Mouse (Mus musculus) embryonic facial prominence, embryonic 11.5 days (tissue): ENCODE data around the gene Actr5. TPM values are rescaled to one million over a fixed set of nuclear protein-coding genes. Genes with fewer than 3 reads are reported as not detected.

Source experiments
- ATAC-seq: fragments of 200-750 bp; cut with Nextera tagmentation; replicated peaks from 2 replicates; pipeline ENCODE4 v1.8.0; 2017; ENCODE audit warnings: low read depth; ENCODE audit not compliant: insufficient number of reproducible peaks, low FRiP score, low TSS enrichment
- DNase-seq: peaks from one replicate; pipeline ENCODE4 v3.0.0-alpha.2; 2015; ENCODE audit warnings: low spot score
- H3K27ac ChIP-seq: fragments of 300-500 bp; sonication (generic); replicated peaks from 2 replicates; pipeline ENCODE4 v1.5.1; 2014; ENCODE audit warnings: mild to moderate bottlenecking, low read depth, low read length, control low read depth
- H3K27me3 ChIP-seq: fragments of 300-500 bp; sonication (generic); 2 replicates; pipeline ENCODE4 v1.6.1; 2014; ENCODE audit warnings: mild to moderate bottlenecking, low read length, moderate library complexity, mixed read lengths; ENCODE audit not compliant: control insufficient read depth, insufficient read depth
- H3K36me3 ChIP-seq: fragments of 300-500 bp; sonication (generic); replicated peaks from 2 replicates; pipeline ENCODE4 v1.6.1; 2014; ENCODE audit warnings: low read depth, mild to moderate bottlenecking, low read length, moderate library complexity, mixed read lengths; ENCODE audit not compliant: control insufficient read depth, insufficient read depth
- H3K4me1 ChIP-seq: fragments of 300-500 bp; sonication (generic); 2 replicates; pipeline ENCODE4 v1.6.1; 2014; ENCODE audit warnings: low read length, mixed read lengths; ENCODE audit not compliant: control insufficient read depth, insufficient read depth
- H3K4me2 ChIP-seq: fragments of 300-500 bp; sonication (generic); 2 replicates; pipeline ENCODE4 v1.6.1; 2014; ENCODE audit warnings: low read depth, mild to moderate bottlenecking, control low read depth, low read length, moderate library complexity
- H3K4me3 ChIP-seq: fragments of 300-500 bp; sonication (generic); 2 replicates; pipeline ENCODE4 v1.5.1; 2014; ENCODE audit warnings: low read depth, low read length, control low read depth
- H3K9ac ChIP-seq: fragments of 300-500 bp; sonication (generic); replicated peaks from 2 replicates; pipeline ENCODE4 v1.6.1; 2014; ENCODE audit warnings: mild to moderate bottlenecking, control low read depth, low read length
- H3K9me3 ChIP-seq: fragments of 300-500 bp; sonication (generic); replicated peaks from 2 replicates; pipeline ENCODE4 v1.6.1; 2016; ENCODE audit warnings: mild to moderate bottlenecking, low read length, inconsistent platforms, mixed read lengths; ENCODE audit not compliant: control insufficient read depth
- WGBS: fragments of 180-500 bp; shearing (Covaris S2); extraction: QIAGEN DNeasy Blood & Tissue Kit; methylation state at CpG from one replicate; pipeline ENCODE4 v1.1.7; 2014; 5-methylcytosine and 5-hydroxymethylcytosine counted together
- polyA plus RNA-seq: library from polyadenylated mRNA; unstranded; fragments of >200 nt; fragmentation: Nextera tagmentation; extraction: Ambion mirVana; gene quantifications from 2 replicates; pipeline ENCODE4 v1.2.1, GENCODE M21; 2014

Gene Actr5
- polyA plus RNA-seq, 1 experiment from 2014 or later, result 16.5 TPM

DNA sequence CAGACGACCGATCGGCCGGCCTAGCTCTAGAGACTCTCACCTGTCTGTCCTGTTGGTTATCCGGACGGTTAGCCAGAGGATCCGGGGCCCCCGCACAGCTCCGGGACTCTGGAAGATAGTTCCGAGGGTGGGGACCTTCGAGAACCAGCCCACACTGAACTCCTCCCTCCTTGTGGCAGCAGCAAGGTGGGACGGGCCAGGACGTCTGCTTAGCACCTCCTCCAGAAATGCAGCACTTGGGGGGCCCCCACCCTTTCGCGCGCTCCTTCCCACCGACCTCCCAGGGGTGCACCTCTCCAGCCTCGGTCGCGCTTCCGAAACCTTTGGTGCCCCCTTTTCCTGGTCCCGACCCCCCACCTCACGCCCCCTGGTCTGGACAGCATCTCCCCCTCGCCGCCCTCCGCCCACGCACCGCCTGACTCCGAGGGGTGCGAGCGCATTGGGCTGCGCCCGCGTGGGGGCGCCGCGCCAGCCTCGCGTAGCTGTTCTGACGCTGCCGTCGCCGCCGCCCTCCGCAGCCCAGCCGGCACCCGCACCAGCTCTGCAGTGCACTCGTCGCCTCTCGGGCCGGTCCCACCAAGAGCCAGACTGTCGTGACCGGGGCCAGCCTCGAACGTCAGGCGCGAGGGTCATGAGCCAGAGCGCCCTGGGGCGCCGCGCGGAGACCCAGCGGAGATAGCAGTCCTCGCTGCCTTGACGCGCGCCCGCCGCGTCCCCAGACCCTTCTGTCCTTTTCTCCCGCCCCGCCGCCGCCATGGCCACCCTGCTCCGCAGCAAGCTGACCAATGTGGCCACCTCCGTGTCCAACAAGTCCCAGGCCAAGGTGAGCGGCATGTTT is 14.0 kb upstream of the Actr5 start, which contains the start of gene Slc32a1:
Gene Slc32a1, plus strand, starts transcription at position 280 of the 838 bp plus-strand sequence.
- Histone ChIP-seq H3K4me3 (peak within 1 kb of the TSS; percentile 14; the same call in 1 of the 2 replicates), H3K27me3 (peaks cover 83% of the 10 kb centered on the region), H3K27ac (no peak within 1 kb of the TSS), H3K9ac (no peak within 1 kb of the TSS), H3K9me3 (no peaks in the 10 kb centered on the region; the same call in 1 of the 2 replicates), H3K36me3 (no peaks in the 10 kb centered on the region), H3K4me1 (peaks cover 5% of the 10 kb centered on the region; the same call in 1 of the 2 replicates), H3K4me2 (peak within 1 kb of the TSS; percentile 23)
- ATAC-seq, result no peak
- 1% methylated on average over 59 of the region's 77 CpGs for WGBS
- DNase-seq, result no peak

DNA sequence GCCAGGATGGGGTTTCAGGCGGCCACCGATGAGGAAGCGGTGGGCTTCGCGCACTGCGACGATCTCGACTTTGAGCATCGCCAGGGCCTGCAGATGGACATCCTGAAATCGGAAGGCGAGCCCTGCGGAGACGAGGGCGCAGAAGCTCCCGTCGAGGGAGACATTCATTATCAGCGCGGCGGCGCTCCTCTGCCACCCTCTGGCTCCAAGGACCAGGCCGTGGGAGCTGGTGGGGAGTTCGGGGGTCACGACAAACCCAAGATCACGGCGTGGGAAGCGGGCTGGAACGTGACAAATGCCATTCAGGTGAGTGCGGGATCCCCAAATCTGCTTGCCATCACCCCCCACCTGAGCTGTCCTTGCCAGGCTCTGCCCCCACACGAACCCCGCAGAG is 13.4 kb upstream of the Actr5 start:
- DNase-seq (no peak), ATAC-seq (no peak)
- no peak overlapping the region for H3K4me2 ChIP-seq
- peaks cover 86% of the 10 kb centered on the region for H3K27me3 ChIP-seq
- no peak overlapping the region for H3K9ac ChIP-seq
- peak overlapping the region; percentile 14; the same call in 1 of the 2 replicates for H3K4me3 ChIP-seq
- no peaks in the 10 kb centered on the region; the same call in 1 of the 2 replicates for H3K9me3 ChIP-seq
- WGBS, result 2% methylated on average over 30 of the region's 30 CpGs
- no peak overlapping the region for H3K27ac ChIP-seq
- H3K36me3 ChIP-seq, result no peaks in the 10 kb centered on the region
- peaks cover 5% of the 10 kb centered on the region; the same call in 1 of the 2 replicates for H3K4me1 ChIP-seq

DNA sequence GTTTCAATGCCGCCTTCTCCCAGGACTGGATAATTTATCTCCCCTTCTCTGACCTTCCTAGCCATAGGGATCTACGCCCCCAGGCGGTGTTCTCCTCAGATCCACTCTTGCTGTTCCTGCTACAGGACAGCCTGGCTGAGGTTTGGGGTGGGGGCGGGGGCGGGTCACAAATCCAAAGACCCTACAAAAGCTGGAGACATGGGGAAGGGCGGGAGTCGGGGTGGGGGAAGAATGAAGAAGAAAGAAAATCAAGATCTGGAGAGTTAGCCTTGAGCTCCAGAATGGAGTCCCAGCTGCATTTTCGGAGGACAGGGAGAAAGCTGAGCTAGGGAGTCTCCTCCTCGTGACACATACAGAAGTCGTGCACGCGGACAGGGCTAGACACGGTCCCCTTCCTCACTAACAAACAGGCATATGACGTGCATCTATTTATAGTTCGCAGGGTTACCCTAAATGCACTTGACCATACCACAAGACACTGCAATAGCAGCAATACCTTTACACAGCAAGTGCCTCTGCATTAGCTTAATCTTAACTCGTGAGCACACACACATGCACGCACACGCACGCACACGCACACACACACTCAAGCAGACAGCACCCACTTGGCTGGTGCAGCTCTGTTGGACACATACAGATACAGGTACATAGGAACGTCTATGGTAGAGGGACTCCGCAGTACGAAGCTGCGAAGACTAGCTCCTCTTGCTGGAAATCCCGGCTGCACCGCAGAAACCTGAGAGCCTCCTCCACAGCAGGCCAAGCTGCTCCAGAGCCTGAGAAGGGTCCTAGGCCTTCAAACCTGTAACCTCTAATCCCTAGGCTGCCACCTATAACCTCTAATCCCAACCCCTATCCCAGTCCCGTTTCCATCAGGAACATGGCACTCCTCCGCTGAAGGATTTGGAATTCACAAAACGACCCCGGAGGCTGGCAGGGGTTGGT is 12.7 kb upstream of the Actr5 start:
- H3K36me3 ChIP-seq, result no peaks in the 10 kb centered on the region
- no peak overlapping the region for H3K4me2 ChIP-seq
- ATAC-seq (no peak), DNase-seq (peak; percentile 26)
- H3K9me3 ChIP-seq, result no peaks in the 10 kb centered on the region; the same call in 1 of the 2 replicates
- H3K4me1 ChIP-seq, result peaks cover 5% of the 10 kb centered on the region; the same call in 1 of the 2 replicates
- H3K9ac ChIP-seq, result no peak overlapping the region
- no peak overlapping the region for H3K4me3 ChIP-seq
- H3K27me3 ChIP-seq, result peaks cover 87% of the 10 kb centered on the region
- 2% methylated on average over 30 of the region's 30 CpGs for WGBS
- no peak overlapping the region for H3K27ac ChIP-seq

DNA sequence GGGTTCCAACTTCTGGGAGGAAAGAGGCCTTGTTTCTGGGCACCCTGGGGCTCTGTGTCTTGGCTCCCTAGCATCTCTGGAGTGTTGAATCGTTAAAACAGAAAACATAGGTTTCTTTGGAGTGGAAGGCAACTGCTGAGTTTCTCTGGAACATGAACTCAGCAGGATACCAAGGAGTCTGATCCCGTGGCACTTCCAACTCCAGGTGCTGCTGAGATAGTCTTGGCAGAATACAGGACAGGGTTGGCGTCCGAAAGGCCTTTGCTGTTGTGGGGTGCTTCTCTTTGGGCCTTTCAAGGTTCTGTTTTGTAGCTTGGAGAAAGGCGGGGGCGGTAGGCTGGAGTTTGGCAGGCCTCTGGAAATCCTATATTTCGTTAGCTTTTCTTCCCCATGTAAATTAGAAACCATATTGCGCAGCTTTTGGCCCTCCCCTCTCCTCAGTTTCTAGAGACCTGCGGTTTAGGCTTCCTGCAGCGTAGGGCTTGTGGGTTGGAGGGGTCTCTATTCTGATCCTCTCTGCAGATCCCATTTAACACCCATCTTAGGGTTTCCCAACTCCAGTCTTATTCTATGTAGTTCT is 11.9 kb upstream of the Actr5 start:
- H3K4me2 ChIP-seq, result no peak overlapping the region
- no peak overlapping the region for H3K9ac ChIP-seq
- WGBS, result 4% methylated on average over 10 of the region's 10 CpGs
- H3K9me3 ChIP-seq, result no peaks in the 10 kb centered on the region; the same call in 1 of the 2 replicates
- ATAC-seq (no peak), DNase-seq (no peak)
- peaks cover 5% of the 10 kb centered on the region; the same call in 1 of the 2 replicates for H3K4me1 ChIP-seq
- no peak overlapping the region for H3K27ac ChIP-seq
- H3K4me3 ChIP-seq, result no peak overlapping the region
- H3K36me3 ChIP-seq, result no peaks in the 10 kb centered on the region
- peaks cover 92% of the 10 kb centered on the region for H3K27me3 ChIP-seq

DNA sequence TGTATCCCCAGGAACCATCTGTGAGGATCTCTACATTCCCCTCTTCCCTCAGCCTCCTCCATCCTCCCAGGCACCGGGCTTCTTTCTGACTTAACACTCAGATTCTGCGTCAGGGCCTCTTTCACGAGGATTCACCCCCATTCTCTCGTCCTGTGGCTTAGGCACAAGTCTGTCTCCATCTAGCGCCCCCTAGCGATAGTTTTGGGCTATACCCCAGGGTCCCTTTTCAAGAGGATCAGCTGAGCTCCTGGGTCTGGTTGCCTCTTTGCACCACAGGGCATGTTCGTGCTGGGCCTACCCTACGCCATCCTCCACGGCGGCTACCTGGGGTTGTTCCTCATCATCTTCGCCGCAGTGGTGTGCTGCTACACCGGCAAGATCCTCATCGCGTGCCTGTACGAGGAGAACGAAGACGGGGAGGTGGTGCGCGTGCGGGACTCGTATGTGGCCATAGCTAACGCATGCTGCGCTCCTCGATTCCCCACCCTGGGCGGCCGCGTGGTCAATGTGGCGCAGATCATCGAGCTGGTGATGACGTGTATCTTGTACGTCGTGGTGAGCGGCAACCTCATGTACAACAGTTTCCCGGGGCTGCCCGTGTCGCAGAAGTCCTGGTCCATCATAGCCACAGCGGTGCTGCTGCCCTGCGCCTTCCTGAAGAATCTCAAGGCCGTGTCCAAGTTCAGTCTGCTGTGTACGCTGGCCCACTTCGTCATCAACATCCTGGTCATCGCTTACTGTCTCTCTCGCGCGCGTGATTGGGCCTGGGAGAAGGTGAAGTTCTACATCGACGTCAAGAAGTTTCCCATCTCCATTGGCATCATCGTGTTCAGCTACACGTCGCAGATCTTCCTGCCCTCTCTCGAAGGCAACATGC is 10.9 kb upstream of the Actr5 start:
- no peak overlapping the region for H3K27ac ChIP-seq
- peaks cover 91% of the 10 kb centered on the region for H3K27me3 ChIP-seq
- H3K4me1 ChIP-seq, result peaks cover 5% of the 10 kb centered on the region; the same call in 1 of the 2 replicates
- WGBS, result 4% methylated on average over 53 of the region's 53 CpGs
- H3K4me2 ChIP-seq, result no peak overlapping the region
- DNase-seq (peak; percentile 83), ATAC-seq (no peak)
- no peaks in the 10 kb centered on the region for H3K36me3 ChIP-seq
- no peak overlapping the region for H3K9ac ChIP-seq
- no peaks in the 10 kb centered on the region; the same call in 1 of the 2 replicates for H3K9me3 ChIP-seq
- no peak overlapping the region; the same call in none of the 2 replicates for H3K4me3 ChIP-seq

DNA sequence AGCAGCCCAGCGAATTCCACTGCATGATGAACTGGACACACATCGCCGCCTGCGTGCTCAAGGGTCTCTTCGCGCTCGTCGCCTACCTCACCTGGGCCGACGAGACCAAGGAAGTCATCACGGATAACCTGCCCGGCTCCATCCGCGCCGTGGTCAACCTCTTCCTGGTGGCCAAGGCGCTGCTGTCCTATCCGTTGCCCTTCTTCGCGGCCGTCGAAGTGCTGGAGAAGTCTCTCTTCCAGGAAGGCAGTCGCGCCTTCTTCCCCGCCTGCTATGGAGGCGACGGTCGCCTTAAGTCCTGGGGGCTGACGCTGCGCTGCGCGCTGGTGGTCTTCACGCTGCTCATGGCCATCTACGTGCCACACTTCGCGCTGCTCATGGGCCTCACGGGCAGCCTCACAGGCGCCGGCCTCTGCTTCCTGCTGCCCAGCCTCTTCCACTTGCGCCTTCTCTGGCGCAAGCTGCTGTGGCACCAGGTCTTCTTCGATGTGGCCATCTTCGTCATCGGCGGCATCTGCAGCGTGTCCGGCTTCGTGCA is 10.2 kb upstream of the Actr5 start:
- Histone ChIP-seq H3K9me3 (no peaks in the 10 kb centered on the region; the same call in 1 of the 2 replicates), H3K27ac (no peak overlapping the region), H3K4me2 (no peak overlapping the region; the same call in 1 of the 2 replicates), H3K27me3 (peaks cover 86% of the 10 kb centered on the region), H3K4me3 (peak overlapping the region; percentile 5; the same call in 1 of the 2 replicates), H3K4me1 (peaks cover 5% of the 10 kb centered on the region; the same call in 1 of the 2 replicates), H3K36me3 (no peaks in the 10 kb centered on the region), H3K9ac (no peak overlapping the region)
- DNase-seq (no peak), ATAC-seq (no peak)
- 2% methylated on average over 47 of the region's 47 CpGs for WGBS
